Mouse (Mus musculus): Measurements from ENCODE around the gene Pitpnm2.

Gene Pitpnm2

GRCm38 (mm10) chr5:124247986-124248626 lies 1.5 kb downstream of the Pitpnm2 start:
- no peak for DNase-seq (ENCODE audit: low spot score in 2 of 2)

DNA sequence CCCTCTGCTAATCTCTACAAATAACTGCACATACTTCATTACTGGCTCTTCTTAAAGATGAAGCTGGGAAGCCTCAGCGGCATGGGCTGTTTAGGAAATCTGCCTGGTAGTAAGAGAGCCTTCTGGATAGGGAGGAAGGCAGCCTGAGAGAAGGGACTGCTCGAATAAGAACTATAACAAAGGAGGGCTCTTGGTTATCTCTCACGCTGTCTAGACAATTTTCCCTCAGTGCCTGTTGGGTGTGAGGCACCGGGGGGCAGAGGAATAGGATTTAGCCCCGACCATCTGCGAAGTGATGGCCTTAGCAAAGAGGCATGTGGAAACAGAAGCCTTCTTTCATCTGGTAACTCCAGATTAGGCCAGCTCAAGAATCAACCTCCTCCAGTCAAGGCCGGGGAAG lies 2.3 kb downstream of the Pitpnm2 start:
- DNase-seq (ENCODE audit: low spot score in 2 of 2), result no peak

DNA sequence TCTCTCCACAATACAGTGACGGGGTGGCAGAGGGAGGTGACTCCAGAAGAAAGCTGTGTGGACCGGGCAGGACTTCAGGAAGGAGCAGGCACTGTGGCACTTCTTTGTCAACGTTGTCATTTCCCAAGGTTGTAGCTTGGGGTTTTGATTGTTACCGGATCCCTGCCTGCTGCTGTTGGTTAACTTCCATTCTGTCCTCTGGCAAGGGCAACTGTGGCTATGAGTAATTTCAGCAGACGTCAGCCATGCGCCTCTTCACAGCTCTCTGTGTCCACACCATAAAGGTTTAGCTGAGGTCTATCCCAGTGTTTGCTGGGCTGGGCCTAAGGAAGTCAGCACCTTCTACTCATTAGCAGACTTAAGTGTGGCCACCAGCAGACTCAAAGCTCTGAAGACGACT lies 4.7 kb downstream of the Pitpnm2 start:
- DNase-seq (ENCODE audit: low spot score in 2 of 2), result no peak

DNA sequence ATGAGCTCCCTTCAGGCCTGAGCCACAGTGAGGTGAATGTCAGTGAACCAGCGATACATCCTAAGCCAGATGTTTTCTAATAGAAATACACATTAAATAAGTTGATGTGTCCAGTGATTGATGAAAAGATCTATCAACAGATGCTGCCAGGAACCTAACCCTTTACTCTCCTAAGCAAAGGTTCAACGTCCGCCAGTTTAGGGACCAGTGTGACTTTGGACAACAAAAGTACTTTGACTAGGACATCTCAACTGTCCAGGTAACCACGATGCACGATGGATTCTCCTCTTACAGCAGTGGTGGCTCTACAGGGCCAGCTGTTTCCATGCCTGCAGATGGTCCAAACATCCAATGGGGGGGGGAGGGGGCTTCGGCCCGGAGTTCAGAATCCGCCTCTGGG lies 5.1 kb downstream of the Pitpnm2 start:
- DNase-seq (ENCODE audit: low spot score in 2 of 2), result no peak

- no peak for DNase-seq (ENCODE audit: low spot score in 2 of 2)
These were observed 6.2 kb downstream of the Pitpnm2 start for GRCm38 (mm10) chr5:124243236-124243901.

- DNase-seq (ENCODE audit: low spot score in 2 of 2), result no peak
These were observed 7.7 kb downstream of the Pitpnm2 start for GRCm38 (mm10) chr5:124241686-124242444.

GRCm38 (mm10) chr5:124240841-124241685 lies 8.5 kb downstream of the Pitpnm2 start:
- no peak for DNase-seq (ENCODE audit: low spot score in 2 of 2)

- DNase-seq (ENCODE audit: low spot score in 2 of 2), result no peak
These were observed 13.4 kb downstream of the Pitpnm2 start for GRCm38 (mm10) chr5:124236180-124236579.

- DNase-seq (ENCODE audit: low spot score in 2 of 2), result no peak
These were observed 14.8 kb downstream of the Pitpnm2 start for GRCm38 (mm10) chr5:124234778-124235177.

- no peak for DNase-seq (ENCODE audit: low spot score in 2 of 2)
These were observed 15.5 kb downstream of the Pitpnm2 start for GRCm38 (mm10) chr5:124233874-124234661.

DNA sequence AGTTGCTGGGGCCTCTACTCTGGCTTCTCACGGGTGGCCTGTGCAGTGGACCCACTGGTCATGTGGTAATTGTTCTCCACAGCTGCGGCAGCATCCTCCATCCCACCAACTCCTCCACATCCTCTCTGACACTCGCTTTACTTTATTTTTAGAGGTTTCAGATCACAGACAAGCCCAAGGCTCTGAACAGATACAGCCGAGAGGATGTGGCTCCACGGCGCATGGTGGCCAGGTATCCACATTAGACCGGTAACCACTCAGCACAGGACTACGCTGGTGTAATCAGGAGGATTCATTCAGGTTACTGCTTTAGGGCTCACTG lies 16.5 kb downstream of the Pitpnm2 start:
- DNase-seq (ENCODE audit: low spot score in 2 of 2), result no peak

- no peak for DNase-seq (ENCODE audit: low spot score in 2 of 2)
These were observed 17.0 kb downstream of the Pitpnm2 start for GRCm38 (mm10) chr5:124232360-124233143.

GRCm38 (mm10) chr5:124230461-124230860 lies 19.1 kb downstream of the Pitpnm2 start:
- DNase-seq (ENCODE audit: low spot score in 2 of 2), result no peak

DNA sequence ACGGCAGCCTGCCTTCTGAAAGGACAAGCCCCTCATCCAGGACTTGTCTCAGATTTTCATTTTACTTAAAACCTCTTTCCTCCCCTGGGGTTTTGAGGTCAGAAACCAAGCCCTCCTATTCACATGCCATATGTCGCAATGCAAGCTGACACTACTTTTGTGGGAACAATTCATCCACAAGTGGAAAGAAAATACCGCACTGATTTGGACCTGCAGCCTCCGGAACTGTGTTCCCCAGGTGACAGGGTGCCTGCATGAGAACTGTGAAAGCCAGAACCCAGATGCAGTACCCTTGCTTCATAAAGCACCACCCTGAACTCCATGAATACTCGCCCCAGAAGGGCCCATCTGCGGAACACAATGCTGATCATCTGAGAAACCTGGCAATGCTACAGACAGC lies 22.4 kb downstream of the Pitpnm2 start:
- DNase-seq (ENCODE audit: low spot score in 2 of 2), result no peak

DNA sequence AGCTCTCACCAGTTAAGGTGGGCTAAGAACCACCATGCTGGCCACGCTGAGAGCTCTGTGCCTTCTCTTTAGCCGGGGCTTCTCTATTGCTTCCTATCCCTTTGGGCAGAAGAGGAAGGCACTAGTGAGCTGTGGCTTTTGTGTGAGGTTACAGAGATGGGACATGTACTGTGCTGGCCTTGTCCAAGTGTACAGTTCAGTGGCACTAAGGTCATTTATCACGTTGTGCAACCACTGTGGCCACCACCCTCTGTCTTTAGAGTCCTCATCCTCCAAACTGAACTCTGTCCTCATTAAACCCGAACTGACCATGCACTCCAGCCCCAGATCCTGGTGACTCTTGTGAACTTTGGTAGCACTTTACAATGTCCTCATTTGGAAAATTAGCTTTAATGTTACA lies 23.1 kb downstream of the Pitpnm2 start:
- no peak for DNase-seq (ENCODE audit: low spot score in 2 of 2)

DNA sequence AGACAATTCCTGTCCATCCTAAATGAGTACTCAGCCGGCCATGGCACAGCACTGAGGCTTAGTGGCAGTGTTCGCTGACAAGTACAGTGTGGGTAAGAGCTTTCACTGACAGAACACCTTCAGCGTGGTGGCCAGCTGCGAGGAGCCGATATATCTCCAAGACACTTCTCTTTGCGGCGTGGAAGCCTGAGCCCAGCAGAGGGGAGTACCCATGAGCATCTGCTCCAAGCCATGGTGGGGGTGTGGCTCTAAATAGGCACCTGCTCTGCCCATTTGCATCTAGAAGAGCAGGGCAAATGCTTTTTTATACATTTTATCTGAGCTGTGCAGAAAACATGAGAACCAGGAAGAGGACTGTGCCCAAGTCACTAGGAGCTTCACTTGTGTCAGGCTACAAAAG lies 23.7 kb downstream of the Pitpnm2 start:
- no peak for DNase-seq (ENCODE audit: low spot score in 2 of 2)

- DNase-seq (ENCODE audit: low spot score in 2 of 2), result no peak
These were observed 25.1 kb downstream of the Pitpnm2 start for GRCm38 (mm10) chr5:124224321-124225092.

- DNase-seq (ENCODE audit: low spot score in 2 of 2), result no peak
These were observed 26.0 kb downstream of the Pitpnm2 start for GRCm38 (mm10) chr5:124223574-124223973.

- no peak for DNase-seq (ENCODE audit: low spot score in 2 of 2)
These were observed 26.9 kb downstream of the Pitpnm2 start for GRCm38 (mm10) chr5:124222696-124223095.

GRCm38 (mm10) chr5:124221736-124222040 lies 27.9 kb downstream of the Pitpnm2 start:
- no peak for DNase-seq (ENCODE audit: low spot score in 2 of 2)
